Mouse (Mus musculus): ENCODE results near the gene Armc9. TPM values are rescaled to one million over a fixed set of nuclear protein-coding genes. Genes with fewer than 3 reads are reported as not detected.

Armc9 gene
- total RNA-seq, 1 experiment = 12.6 TPM

DNA sequence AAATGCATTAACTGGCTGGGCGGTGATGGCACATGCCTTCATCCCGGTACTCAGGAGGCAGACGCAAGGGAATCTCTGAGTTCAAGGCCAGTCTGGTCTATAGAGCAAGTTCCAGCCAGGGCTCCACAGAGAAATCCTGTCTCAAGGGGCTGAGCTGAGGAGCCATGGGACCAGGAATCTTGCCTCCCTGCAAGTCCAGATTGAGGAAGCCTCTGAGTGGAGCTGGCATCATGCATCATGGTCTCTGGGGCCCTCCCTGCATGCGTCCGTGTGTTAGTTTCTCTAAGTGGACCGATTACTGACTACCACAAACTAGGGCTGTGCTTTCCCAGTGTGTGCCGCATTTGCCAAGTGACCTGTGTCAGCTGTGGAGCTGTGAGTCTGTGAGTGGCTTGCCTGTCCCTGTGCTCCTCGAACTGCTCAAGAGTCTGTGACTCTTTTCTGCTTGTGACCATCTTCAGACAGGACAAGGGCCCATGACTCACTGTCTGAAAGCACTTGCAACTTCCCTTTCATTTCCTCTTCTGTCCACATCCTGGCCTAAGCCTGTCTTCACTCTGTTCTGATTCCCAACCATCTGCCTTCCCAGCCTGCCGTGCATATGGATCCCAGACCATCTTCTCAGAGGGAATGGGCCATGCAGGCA is 74.7 kb downstream of the Armc9 start:
- Histone ChIP-seq H3K9me3 (ENCODE audit: control insufficient read depth, insufficient read depth, low read depth, low read length) (no peaks in the 10 kb centered on the region), H3K4me3 (ENCODE audit: insufficient read depth in 1 of 2, low read depth in 1 of 2, low read length in 2 of 2, poor library complexity in 1 of 2, severe bottlenecking in 1 of 2) (no peak overlapping the region), H3K27ac (ENCODE audit: insufficient read depth, low read depth, low read length, poor library complexity, severe bottlenecking) (no peak overlapping the region), H3K36me3 (ENCODE audit: control insufficient read depth, insufficient read depth, low read length, poor library complexity, severe bottlenecking) (no peaks in the 10 kb centered on the region), H3K4me1 (ENCODE audit: control insufficient read depth in 2 of 2, insufficient read depth in 2 of 2, low read length in 2 of 2, poor library complexity in 1 of 2) (peaks cover 0 to 5% of the 10 kb centered on the region in 2 experiments; a peak in 2 of 4 replicates), H3K9ac (ENCODE audit: insufficient read depth, low read depth, low read length, poor library complexity, severe bottlenecking) (no peak overlapping the region)
- in situ Hi-C loops (cut with MboI; ENCODE audit: low sequenced_read_pairs in 2 of 2, unreplicated experiment in 2 of 2) = no loop called here
- DNase-seq (ENCODE audit: low read depth, low spot score) = no peak
- no peak for TF ChIP-seq ZNF384 (IDR thresholded peaks at IDR 0.05; ENCODE audit: low read depth, low read length)
- no peak for TF ChIP-seq MAFK (IDR thresholded peaks at IDR 0.05; ENCODE audit: insufficient read depth, low read depth, low read length)
- TF ChIP-seq ZC3H11A (IDR thresholded peaks at IDR 0.05; ENCODE audit: borderline replicate concordance, low read depth, low read length) = no peak
- no peak for TF ChIP-seq HCFC1 (IDR thresholded peaks at IDR 0.05; ENCODE audit: borderline replicate concordance, insufficient read depth, low read length)

DNA sequence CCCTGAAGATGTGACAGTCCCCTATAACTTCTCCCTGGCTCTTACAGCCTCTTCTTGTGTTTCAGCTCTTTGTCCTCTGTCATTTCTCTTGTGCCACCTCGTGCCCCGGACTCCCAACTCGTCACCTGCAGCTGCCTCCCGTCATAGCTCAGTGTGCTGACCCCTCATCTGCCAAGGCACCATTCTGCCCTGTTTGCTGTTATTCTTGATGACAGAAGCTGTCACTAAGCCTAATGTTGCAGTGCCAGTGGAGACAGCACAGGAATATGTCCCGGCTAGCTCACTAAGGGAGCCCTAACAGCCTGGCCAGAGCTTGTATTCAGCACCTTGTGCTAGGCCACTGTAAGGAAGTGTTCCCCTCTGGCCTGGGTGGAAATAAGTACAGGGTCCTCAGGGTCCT is 78.1 kb downstream of the Armc9 start:
- in situ Hi-C loops (cut with MboI; ENCODE audit: low sequenced_read_pairs in 2 of 2, unreplicated experiment in 2 of 2) = no loop called here
- TF ChIP-seq CHD2 (IDR thresholded peaks at IDR 0.05; ENCODE audit: low read depth, low read length) (no peak), ZNF384 (IDR thresholded peaks at IDR 0.05; ENCODE audit: low read depth, low read length) (no peak)
- peaks cover 6 to 19% of the 10 kb centered on the region in 2 experiments; a peak in 3 of 4 replicates for H3K4me1 ChIP-seq (ENCODE audit: control insufficient read depth in 2 of 2, insufficient read depth in 2 of 2, low read length in 2 of 2, poor library complexity in 1 of 2)
- no peak overlapping the region for H3K9ac ChIP-seq (ENCODE audit: insufficient read depth, low read depth, low read length, poor library complexity, severe bottlenecking)
- no peak overlapping the region for H3K4me3 ChIP-seq (ENCODE audit: insufficient read depth in 1 of 2, low read depth in 1 of 2, low read length in 2 of 2, poor library complexity in 1 of 2, severe bottlenecking in 1 of 2)
- no peaks in the 10 kb centered on the region for H3K9me3 ChIP-seq (ENCODE audit: control insufficient read depth, insufficient read depth, low read depth, low read length)
- H3K27ac ChIP-seq (ENCODE audit: insufficient read depth, low read depth, low read length, poor library complexity, severe bottlenecking) = no peak overlapping the region
- no peak for DNase-seq (ENCODE audit: low read depth, low spot score)
- no peaks in the 10 kb centered on the region for H3K36me3 ChIP-seq (ENCODE audit: control insufficient read depth, insufficient read depth, low read length, poor library complexity, severe bottlenecking)

DNA sequence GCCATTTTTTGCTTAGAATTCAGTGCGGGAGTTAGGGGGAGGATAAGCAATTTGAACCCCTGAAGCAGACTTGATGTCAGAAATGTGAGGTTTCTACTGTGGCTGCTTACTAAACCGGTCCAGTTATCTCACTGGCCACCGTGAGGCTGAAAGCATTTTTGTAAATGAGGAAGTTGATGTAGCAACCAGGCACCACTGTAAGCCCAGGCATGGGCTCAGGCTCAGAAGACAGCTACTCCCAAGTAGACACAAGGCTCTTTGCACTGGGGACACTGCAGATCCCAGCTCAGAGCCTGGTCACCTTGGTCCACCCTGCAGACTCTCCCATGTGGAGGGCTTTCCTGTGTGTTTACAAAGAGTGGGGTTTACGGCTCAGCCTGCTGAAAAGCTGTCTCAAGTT is 79.2 kb downstream of the Armc9 start:
- no peaks in the 10 kb centered on the region for H3K9me3 ChIP-seq (ENCODE audit: control insufficient read depth, insufficient read depth, low read depth, low read length)
- H3K4me3 ChIP-seq (ENCODE audit: insufficient read depth in 1 of 2, low read depth in 1 of 2, low read length in 2 of 2, poor library complexity in 1 of 2, severe bottlenecking in 1 of 2) = no peak overlapping the region
- H3K4me1 ChIP-seq (ENCODE audit: control insufficient read depth in 2 of 2, insufficient read depth in 2 of 2, low read length in 2 of 2, poor library complexity in 1 of 2) = peaks cover 6 to 23% of the 10 kb centered on the region in 2 experiments; a peak in 3 of 4 replicates
- in situ Hi-C loops (cut with MboI; ENCODE audit: low sequenced_read_pairs in 2 of 2, unreplicated experiment in 2 of 2) = no loop called here
- TF ChIP-seq ZC3H11A (IDR thresholded peaks at IDR 0.05; ENCODE audit: borderline replicate concordance, low read depth, low read length) (no peak), ZNF384 (IDR thresholded peaks at IDR 0.05; ENCODE audit: low read depth, low read length) (no peak), HCFC1 (IDR thresholded peaks at IDR 0.05; ENCODE audit: borderline replicate concordance, insufficient read depth, low read length) (no peak), MAFK (IDR thresholded peaks at IDR 0.05; ENCODE audit: insufficient read depth, low read depth, low read length) (no peak), CHD2 (IDR thresholded peaks at IDR 0.05; ENCODE audit: low read depth, low read length) (no peak)
- H3K27ac ChIP-seq (ENCODE audit: insufficient read depth, low read depth, low read length, poor library complexity, severe bottlenecking) = no peak overlapping the region
- no peak overlapping the region for H3K9ac ChIP-seq (ENCODE audit: insufficient read depth, low read depth, low read length, poor library complexity, severe bottlenecking)
- no peak for DNase-seq (ENCODE audit: low read depth, low spot score)
- no peaks in the 10 kb centered on the region for H3K36me3 ChIP-seq (ENCODE audit: control insufficient read depth, insufficient read depth, low read length, poor library complexity, severe bottlenecking)

DNA sequence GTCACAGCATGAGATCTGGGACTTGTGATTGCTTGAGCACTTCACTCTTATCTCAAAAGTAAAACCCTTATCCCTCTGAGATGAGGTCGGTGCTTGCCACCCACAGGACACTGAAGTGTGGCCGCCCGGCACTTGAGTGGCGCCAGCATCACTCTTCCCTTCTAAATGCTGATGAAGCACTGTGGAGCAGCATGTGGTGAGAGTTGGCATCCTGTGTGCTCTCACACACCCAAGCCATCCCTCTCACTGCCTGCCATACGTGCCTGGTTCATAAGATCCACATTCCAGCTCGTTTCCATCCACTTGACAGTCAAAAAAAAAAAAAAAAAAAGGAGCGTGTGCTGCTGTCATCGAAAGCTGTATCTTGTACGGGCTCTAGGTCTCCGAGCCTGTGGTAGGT is 80.5 kb downstream of the Armc9 start:
- Histone ChIP-seq H3K4me3 (ENCODE audit: insufficient read depth in 1 of 2, low read depth in 1 of 2, low read length in 2 of 2, poor library complexity in 1 of 2, severe bottlenecking in 1 of 2) (no peak overlapping the region), H3K27ac (ENCODE audit: insufficient read depth, low read depth, low read length, poor library complexity, severe bottlenecking) (no peak overlapping the region), H3K9me3 (ENCODE audit: control insufficient read depth, insufficient read depth, low read depth, low read length) (no peaks in the 10 kb centered on the region), H3K36me3 (ENCODE audit: control insufficient read depth, insufficient read depth, low read length, poor library complexity, severe bottlenecking) (no peaks in the 10 kb centered on the region), H3K9ac (ENCODE audit: insufficient read depth, low read depth, low read length, poor library complexity, severe bottlenecking) (no peak overlapping the region), H3K4me1 (ENCODE audit: control insufficient read depth in 2 of 2, insufficient read depth in 2 of 2, low read length in 2 of 2, poor library complexity in 1 of 2) (peaks cover 6 to 34% of the 10 kb centered on the region in 2 experiments; a peak in 3 of 4 replicates)
- DNase-seq (ENCODE audit: low read depth, low spot score) = no peak
- in situ Hi-C loops (cut with MboI; ENCODE audit: low sequenced_read_pairs in 2 of 2, unreplicated experiment in 2 of 2) = no loop called here
- TF ChIP-seq HCFC1 (IDR thresholded peaks at IDR 0.05; ENCODE audit: borderline replicate concordance, insufficient read depth, low read length) = no peak
- peak; percentile 57 for TF ChIP-seq ZNF384 (IDR thresholded peaks at IDR 0.05; ENCODE audit: low read depth, low read length)

DNA sequence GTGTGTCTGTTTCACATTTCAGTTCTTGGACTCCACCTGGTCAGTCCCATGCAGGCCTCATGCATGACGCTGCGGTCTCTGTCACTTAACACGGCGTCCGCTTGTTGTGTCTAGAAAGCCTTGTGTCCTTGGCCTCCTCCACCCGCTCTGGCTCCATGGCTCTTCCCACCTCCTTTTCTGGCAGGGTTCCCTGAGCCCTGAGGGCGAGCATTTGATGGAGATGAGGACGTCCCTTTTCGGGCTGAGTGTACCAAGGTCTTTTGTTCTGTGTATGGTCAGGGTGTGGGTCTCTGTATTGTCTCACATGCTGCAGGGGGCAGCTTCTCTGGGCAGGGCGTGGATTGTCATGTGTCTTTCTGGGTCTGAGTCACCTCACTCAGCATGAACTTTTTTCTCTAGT is 81.9 kb downstream of the Armc9 start:
- TF ChIP-seq MAFK (IDR thresholded peaks at IDR 0.05; ENCODE audit: insufficient read depth, low read depth, low read length) = no peak
- TF ChIP-seq CHD2 (IDR thresholded peaks at IDR 0.05; ENCODE audit: low read depth, low read length) = no peak; the same call in 1 of the 2 replicates
- TF ChIP-seq HCFC1 (IDR thresholded peaks at IDR 0.05; ENCODE audit: borderline replicate concordance, insufficient read depth, low read length) = no peak
- TF ChIP-seq ZNF384 (IDR thresholded peaks at IDR 0.05; ENCODE audit: low read depth, low read length) = no peak
- TF ChIP-seq ZC3H11A (IDR thresholded peaks at IDR 0.05; ENCODE audit: borderline replicate concordance, low read depth, low read length) = no peak
- peak overlapping the region; percentile 14 to 23; a peak in 3 of 4 replicates for H3K4me3 ChIP-seq (ENCODE audit: insufficient read depth in 1 of 2, low read depth in 1 of 2, low read length in 2 of 2, poor library complexity in 1 of 2, severe bottlenecking in 1 of 2)
- peak overlapping the region; percentile 47 for H3K27ac ChIP-seq (ENCODE audit: insufficient read depth, low read depth, low read length, poor library complexity, severe bottlenecking)
- H3K36me3 ChIP-seq (ENCODE audit: control insufficient read depth, insufficient read depth, low read length, poor library complexity, severe bottlenecking) = no peaks in the 10 kb centered on the region
- H3K9me3 ChIP-seq (ENCODE audit: control insufficient read depth, insufficient read depth, low read depth, low read length) = no peaks in the 10 kb centered on the region
- DNase-seq (ENCODE audit: low read depth, low spot score) = peak; percentile 73
- H3K9ac ChIP-seq (ENCODE audit: insufficient read depth, low read depth, low read length, poor library complexity, severe bottlenecking) = 0 out of 2 replicates have a peak overlapping the region, but pooled peaks have one; percentile 29
- peaks cover 6 to 34% of the 10 kb centered on the region in 2 experiments; a peak in 3 of 4 replicates for H3K4me1 ChIP-seq (ENCODE audit: control insufficient read depth in 2 of 2, insufficient read depth in 2 of 2, low read length in 2 of 2, poor library complexity in 1 of 2)
- in situ Hi-C loops (cut with MboI; ENCODE audit: low sequenced_read_pairs in 2 of 2, unreplicated experiment in 2 of 2) = no loop called here
